Mouse (Mus musculus): ENCODE data around the gene Gm49393.
"Not testable (repeated sequence)": the region's sequence is repeated elsewhere in the genome, so short reads cannot be mapped to it uniquely, and the experiment has no call there.

The Gm49393 gene

GRCm38 (mm10) chr13:60935490-60935889 lies at the start of gene Gm49393:
Gene Gm49393 (minus strand): TSS chr13:60935590.
- not testable (repeated sequence) for DNase-seq

GRCm38 (mm10) chr13:60972319-60972718 lies 36.9 kb upstream of the Gm49393 start:
- DNase-seq, result not testable (repeated sequence)

GRCm38 (mm10) chr13:60963985-60964384 lies 28.6 kb upstream of the Gm49393 start:
- not testable (repeated sequence) for DNase-seq

GRCm38 (mm10) chr13:60961706-60962105 lies 26.3 kb upstream of the Gm49393 start:
- DNase-seq, result no peak

- not testable (repeated sequence) for DNase-seq
These were observed 6.5 kb upstream of the Gm49393 start, which contains the start of gene Tpbpa for GRCm38 (mm10) chr13:60941884-60942283. Gene Tpbpa (minus strand): TSS chr13:60941984.

- DNase-seq, result peak; percentile 78
These were observed 1.1 kb upstream of the Gm49393 start, which contains the start of the genes Gm49391 and Ctla2a for GRCm38 (mm10) chr13:60936500-60936901. Gene Gm49391 (minus strand): TSS chr13:60936571. Gene Ctla2a (minus strand): TSS chr13:60936625.

- DNase-seq, result not testable (repeated sequence)
These were observed 30.6 kb downstream of the Gm49393 start, which contains the start of gene Tpbpb for GRCm38 (mm10) chr13:60904780-60905179. Gene Tpbpb (minus strand): TSS chr13:60904880.

- DNase-seq, result peak; percentile 80
These were observed 38.1 kb downstream of the Gm49393 start, which contains the start of gene Ctla2b for GRCm38 (mm10) chr13:60897328-60897727. Gene Ctla2b (minus strand): TSS chr13:60897447.

- not testable (repeated sequence) for DNase-seq
These were observed 38.6 kb downstream of the Gm49393 start, which contains the start of gene Gm49392 for GRCm38 (mm10) chr13:60896794-60897193. Gene Gm49392 (minus strand): TSS chr13:60896894.

GRCm38 (mm10) chr13:60895406-60896160 lies 39.8 kb downstream of the Gm49393 start:
- DNase-seq, result no peak

GRCm38 (mm10) chr13:60892301-60892700 lies 43.1 kb downstream of the Gm49393 start:
- DNase-seq, result no peak

GRCm38 (mm10) chr13:60864281-60864680 lies 71.1 kb downstream of the Gm49393 start, which contains the start of gene 4930486L24Rik:
Gene 4930486L24Rik (minus strand): TSS chr13:60864475.
- no peak for DNase-seq

- DNase-seq, result no peak
These were observed 86.9 kb downstream of the Gm49393 start for GRCm38 (mm10) chr13:60848241-60849120.

- no peak for DNase-seq
These were observed 92.2 kb downstream of the Gm49393 start for GRCm38 (mm10) chr13:60843153-60843552.

GRCm38 (mm10) chr13:60842703-60843102 lies 92.7 kb downstream of the Gm49393 start:
- DNase-seq, result no peak

GRCm38 (mm10) chr13:60839353-60839902 lies 96.0 kb downstream of the Gm49393 start:
- DNase-seq, result no peak

- no peak for DNase-seq
These were observed 109.3 kb downstream of the Gm49393 start for GRCm38 (mm10) chr13:60826052-60826451.

- DNase-seq, result no peak
These were observed 114.8 kb downstream of the Gm49393 start for GRCm38 (mm10) chr13:60820486-60821175.

- no peak for DNase-seq
These were observed 115.9 kb downstream of the Gm49393 start for GRCm38 (mm10) chr13:60819469-60819868.

- no peak for DNase-seq
These were observed 121.7 kb downstream of the Gm49393 start for GRCm38 (mm10) chr13:60813722-60814121.

- no peak for DNase-seq
These were observed 122.6 kb downstream of the Gm49393 start for GRCm38 (mm10) chr13:60812768-60813167.

- no peak for DNase-seq
These were observed 125.7 kb downstream of the Gm49393 start for GRCm38 (mm10) chr13:60809690-60810089.
